Mouse (Mus musculus): ENCODE measurements around the gene Erbb2. TPM values are rescaled to one million over a fixed set of nuclear protein-coding genes. Genes with fewer than 3 reads are reported as not detected.

Erbb2 gene
- polyA plus RNA-seq, 1 experiment from 2014 or later: 49.6 TPM

DNA sequence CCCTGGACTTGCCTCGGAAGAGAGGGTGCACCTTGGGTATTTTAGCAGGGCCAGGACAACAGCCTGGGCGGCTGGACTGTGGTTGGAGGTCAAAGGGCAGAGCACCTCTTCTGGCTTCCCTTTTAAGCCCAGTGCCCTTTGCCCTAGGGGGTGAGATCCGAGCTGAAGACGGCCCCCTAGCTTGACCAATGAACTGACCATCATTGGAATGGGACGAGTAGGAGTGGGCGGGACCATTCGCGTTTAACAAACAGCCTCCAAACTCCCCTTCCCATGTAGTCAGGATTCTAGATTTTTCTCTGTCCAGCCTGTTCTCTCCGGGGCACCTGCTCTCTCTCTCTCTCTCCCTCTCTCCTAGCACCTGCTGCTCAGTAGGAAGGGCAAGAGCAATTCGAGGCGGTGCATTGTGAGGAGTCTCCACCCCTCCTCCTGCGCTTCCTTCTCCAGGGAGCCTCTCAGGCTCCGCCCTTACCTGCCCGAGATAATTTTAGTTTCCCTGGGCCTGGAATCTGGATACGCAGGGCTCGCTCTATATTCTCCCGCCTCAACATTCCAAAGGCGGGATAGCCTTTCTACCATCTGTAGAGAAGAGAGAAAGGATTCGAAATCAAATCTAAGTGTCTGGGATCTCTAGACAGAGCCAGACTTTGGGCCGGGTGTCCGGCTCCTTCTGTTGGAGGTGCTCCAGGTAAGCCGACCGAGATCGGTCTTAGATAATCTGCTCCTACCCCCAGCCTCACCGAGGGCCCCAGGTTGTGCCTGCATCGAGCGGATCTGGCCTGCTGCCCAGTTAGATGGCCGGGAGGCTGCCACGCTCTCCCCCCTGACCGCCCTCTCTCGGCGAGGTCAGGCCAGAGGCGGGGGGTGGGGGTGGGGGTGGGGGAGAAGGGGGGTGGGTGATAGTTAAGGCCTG, 34.5 kb downstream of the Erbb2 start:
- Histone ChIP-seq H3K4me1 (peaks cover 21% of the 10 kb centered on the region), H3K9me3 (no peaks in the 10 kb centered on the region), H3K27me3 (peaks cover 42% of the 10 kb centered on the region), H3K4me2 (peak overlapping the region; percentile 48), H3K27ac (peak overlapping the region; percentile 39; the same call in 1 of the 2 replicates), H3K4me3 (peak overlapping the region; percentile 40), H3K9ac (peak overlapping the region; percentile 61), H3K36me3 (no peaks in the 10 kb centered on the region)
- ATAC-seq (ENCODE audit: insufficient number of reproducible peaks, insufficient read depth, low FRiP score, low TSS enrichment, low read depth): peak; percentile 65
- WGBS: under 1% methylated on average over 31 of the region's 33 CpGs

GRCm38 (mm10) chr11:98447475-98447834, 35.2 kb downstream of the Erbb2 start:
- Histone ChIP-seq H3K36me3 (no peaks in the 10 kb centered on the region), H3K27me3 (peaks cover 42% of the 10 kb centered on the region), H3K4me2 (peak overlapping the region; percentile 48), H3K27ac (peak overlapping the region; percentile 39), H3K4me3 (peak overlapping the region; percentile 40), H3K9me3 (no peaks in the 10 kb centered on the region), H3K4me1 (peaks cover 21% of the 10 kb centered on the region), H3K9ac (peak overlapping the region; percentile 61; the same call in 1 of the 2 replicates)
- 8% methylated on average over 7 of the region's 7 CpGs for WGBS
- no peak for ATAC-seq (ENCODE audit: insufficient number of reproducible peaks, insufficient read depth, low FRiP score, low TSS enrichment, low read depth)

GRCm38 (mm10) chr11:98448191-98448790, 36.0 kb downstream of the Erbb2 start:
- Histone ChIP-seq H3K27me3 (peaks cover 42% of the 10 kb centered on the region), H3K9ac (peak overlapping the region; percentile 61; the same call in 1 of the 2 replicates), H3K4me3 (peak overlapping the region; percentile 40), H3K36me3 (no peaks in the 10 kb centered on the region), H3K27ac (peak overlapping the region; percentile 3; the same call in 1 of the 2 replicates), H3K4me2 (peak overlapping the region; percentile 48), H3K9me3 (no peaks in the 10 kb centered on the region), H3K4me1 (peaks cover 21% of the 10 kb centered on the region)
- ATAC-seq (ENCODE audit: insufficient number of reproducible peaks, insufficient read depth, low FRiP score, low TSS enrichment, low read depth): no peak
- WGBS: 32% methylated on average over 13 of the region's 13 CpGs

- H3K27me3 ChIP-seq: peaks cover 42% of the 10 kb centered on the region
- H3K4me2 ChIP-seq: 0 out of 2 replicates have a peak overlapping the region, but pooled peaks have one; percentile 48
- no peak for ATAC-seq (ENCODE audit: insufficient number of reproducible peaks, insufficient read depth, low FRiP score, low TSS enrichment, low read depth)
- H3K4me3 ChIP-seq: no peak overlapping the region
- WGBS: 78% methylated on average over 3 of the region's 3 CpGs
- H3K4me1 ChIP-seq: peaks cover 21% of the 10 kb centered on the region
- H3K9ac ChIP-seq: no peak overlapping the region
- H3K36me3 ChIP-seq: no peaks in the 10 kb centered on the region
- H3K9me3 ChIP-seq: no peaks in the 10 kb centered on the region
- no peak overlapping the region for H3K27ac ChIP-seq
Observed at GRCm38 (mm10) chr11:98449419-98449818, 37.1 kb downstream of the Erbb2 start.

- Histone ChIP-seq H3K4me3 (no peak overlapping the region), H3K4me2 (no peak overlapping the region), H3K9me3 (no peaks in the 10 kb centered on the region), H3K4me1 (peaks cover 21% of the 10 kb centered on the region), H3K27ac (no peak overlapping the region), H3K27me3 (peaks cover 42% of the 10 kb centered on the region), H3K36me3 (peaks cover 3% of the 10 kb centered on the region; the same call in 1 of the 2 replicates), H3K9ac (no peak overlapping the region)
- 80% methylated on average over 20 of the region's 20 CpGs for WGBS
- ATAC-seq (ENCODE audit: insufficient number of reproducible peaks, insufficient read depth, low FRiP score, low TSS enrichment, low read depth): no peak
Observed at GRCm38 (mm10) chr11:98449921-98450771, 37.9 kb downstream of the Erbb2 start.

- peaks cover 28% of the 10 kb centered on the region for H3K27me3 ChIP-seq
Observed at GRCm38 (mm10) chr11:98455484-98455883, 43.2 kb downstream of the Erbb2 start.

DNA sequence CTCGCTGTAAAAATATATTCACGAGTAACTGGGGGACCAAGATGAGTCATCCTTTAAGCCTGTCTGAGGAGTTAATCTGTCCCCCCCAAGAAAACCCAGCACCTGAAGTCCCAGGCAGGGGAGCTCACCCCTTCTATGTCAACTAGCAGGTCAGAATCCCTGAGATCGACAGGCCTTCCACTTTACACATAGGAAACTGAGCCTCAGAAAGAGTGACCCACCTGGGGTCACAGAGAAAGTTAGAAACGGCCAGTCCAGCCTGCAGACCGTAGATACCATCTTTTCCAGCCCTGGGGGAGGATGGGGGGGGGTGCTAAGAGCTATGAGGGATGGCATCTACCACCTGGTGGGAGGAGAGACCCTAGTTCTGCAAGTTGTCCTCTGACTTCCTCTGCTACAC, 44.3 kb downstream of the Erbb2 start:
- ATAC-seq (ENCODE audit: insufficient number of reproducible peaks, insufficient read depth, low FRiP score, low TSS enrichment, low read depth): no peak
- no peak overlapping the region for H3K9ac ChIP-seq
- H3K27me3 ChIP-seq: peaks cover 34% of the 10 kb centered on the region
- no peak overlapping the region for H3K4me2 ChIP-seq
- H3K9me3 ChIP-seq: no peaks in the 10 kb centered on the region
- no peak overlapping the region for H3K4me3 ChIP-seq
- H3K4me1 ChIP-seq: peaks cover 18% of the 10 kb centered on the region
- WGBS: 74% methylated on average over 5 of the region's 5 CpGs
- H3K36me3 ChIP-seq: peaks cover 3% of the 10 kb centered on the region; the same call in 1 of the 2 replicates
- H3K27ac ChIP-seq: no peak overlapping the region

More at GRCm38 (mm10) chr11:98455484-98455883, 43.2 kb downstream of the Erbb2 start:
- Histone ChIP-seq H3K36me3 (peaks cover 3% of the 10 kb centered on the region; the same call in 1 of the 2 replicates), H3K4me2 (no peak overlapping the region), H3K9ac (no peak overlapping the region), H3K9me3 (no peaks in the 10 kb centered on the region), H3K27ac (no peak overlapping the region), H3K4me3 (no peak overlapping the region), H3K4me1 (peaks cover 18% of the 10 kb centered on the region)
- 88% methylated on average over 4 of the region's 4 CpGs for WGBS
- ATAC-seq (ENCODE audit: insufficient number of reproducible peaks, insufficient read depth, low FRiP score, low TSS enrichment, low read depth): no peak

DNA sequence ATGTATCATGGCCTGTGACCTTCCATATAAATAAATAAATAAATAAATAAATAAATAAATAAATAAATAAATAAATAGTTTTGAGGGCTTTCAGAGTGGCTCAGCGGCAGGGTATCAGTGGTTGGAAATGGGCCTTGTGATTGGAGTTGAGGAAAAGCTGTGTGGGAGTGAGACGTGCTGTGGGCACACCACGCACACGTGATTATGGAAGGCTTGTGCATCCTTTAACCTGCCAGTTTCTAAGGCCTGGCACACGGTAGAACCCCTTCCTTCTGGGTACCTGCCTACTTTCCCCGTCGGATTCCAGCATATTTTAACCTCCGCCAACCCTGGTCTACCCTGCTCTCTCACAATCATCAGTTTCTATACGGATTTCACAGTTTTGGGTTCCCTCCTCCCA, 44.7 kb downstream of the Erbb2 start:
- 22% methylated on average over 9 of the region's 9 CpGs for WGBS
- Histone ChIP-seq H3K9me3 (no peaks in the 10 kb centered on the region), H3K4me1 (peaks cover 18% of the 10 kb centered on the region), H3K4me3 (peak overlapping the region; percentile 55), H3K4me2 (peak overlapping the region; percentile 74), H3K27ac (no peak overlapping the region; the same call in 1 of the 2 replicates), H3K27me3 (peaks cover 38% of the 10 kb centered on the region), H3K9ac (peak overlapping the region; percentile 68), H3K36me3 (peaks cover 3% of the 10 kb centered on the region; the same call in 1 of the 2 replicates)
- ATAC-seq (ENCODE audit: insufficient number of reproducible peaks, insufficient read depth, low FRiP score, low TSS enrichment, low read depth): no peak

DNA sequence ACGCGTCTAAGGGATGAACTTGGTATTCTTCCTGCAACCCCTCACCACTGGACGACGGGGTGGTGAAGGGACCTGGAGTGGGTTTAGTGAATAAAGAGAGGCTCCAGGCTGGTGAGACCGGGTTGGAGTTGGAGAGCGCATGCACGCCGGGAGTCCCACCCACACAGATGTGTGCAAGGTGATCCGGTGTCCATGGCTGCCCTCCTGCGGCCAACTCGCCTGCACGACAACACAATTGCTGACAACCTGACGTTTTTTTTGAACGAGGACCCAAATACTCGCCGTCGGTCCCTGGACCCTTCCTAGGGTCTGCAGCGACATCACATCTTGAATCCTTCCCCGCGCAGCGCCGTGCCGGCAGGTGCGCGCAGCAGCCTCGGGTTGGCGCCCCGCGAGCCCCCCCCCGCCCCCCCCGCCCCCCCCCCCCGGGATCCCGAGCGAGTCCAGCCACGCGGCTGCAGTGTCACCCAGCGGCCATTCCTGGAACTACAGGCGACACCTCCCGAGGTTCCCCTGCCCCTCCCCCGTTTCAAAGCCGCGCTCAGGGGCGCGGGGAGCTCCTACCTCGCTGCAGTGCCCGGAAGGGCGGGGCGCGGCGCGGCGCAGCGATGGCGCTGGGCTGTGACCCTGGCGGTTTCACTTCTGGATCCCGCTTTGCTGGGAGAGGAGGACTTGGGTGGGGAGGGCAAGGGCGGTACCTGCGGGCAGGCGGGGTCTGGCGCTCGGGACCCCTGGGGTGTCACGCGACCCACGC, 45.3 kb downstream of the Erbb2 start:
- peak overlapping the region; percentile 74 for H3K4me2 ChIP-seq
- H3K36me3 ChIP-seq: peaks cover 3% of the 10 kb centered on the region; the same call in 1 of the 2 replicates
- WGBS: under 1% methylated on average over 49 of the region's 64 CpGs
- H3K4me3 ChIP-seq: peak overlapping the region; percentile 55
- H3K4me1 ChIP-seq: peaks cover 18% of the 10 kb centered on the region
- ATAC-seq (ENCODE audit: insufficient number of reproducible peaks, insufficient read depth, low FRiP score, low TSS enrichment, low read depth): peak; percentile 78
- H3K9me3 ChIP-seq: no peaks in the 10 kb centered on the region
- H3K27ac ChIP-seq: no peak overlapping the region; the same call in 1 of the 2 replicates
- H3K9ac ChIP-seq: peak overlapping the region; percentile 68
- peaks cover 44% of the 10 kb centered on the region for H3K27me3 ChIP-seq

DNA sequence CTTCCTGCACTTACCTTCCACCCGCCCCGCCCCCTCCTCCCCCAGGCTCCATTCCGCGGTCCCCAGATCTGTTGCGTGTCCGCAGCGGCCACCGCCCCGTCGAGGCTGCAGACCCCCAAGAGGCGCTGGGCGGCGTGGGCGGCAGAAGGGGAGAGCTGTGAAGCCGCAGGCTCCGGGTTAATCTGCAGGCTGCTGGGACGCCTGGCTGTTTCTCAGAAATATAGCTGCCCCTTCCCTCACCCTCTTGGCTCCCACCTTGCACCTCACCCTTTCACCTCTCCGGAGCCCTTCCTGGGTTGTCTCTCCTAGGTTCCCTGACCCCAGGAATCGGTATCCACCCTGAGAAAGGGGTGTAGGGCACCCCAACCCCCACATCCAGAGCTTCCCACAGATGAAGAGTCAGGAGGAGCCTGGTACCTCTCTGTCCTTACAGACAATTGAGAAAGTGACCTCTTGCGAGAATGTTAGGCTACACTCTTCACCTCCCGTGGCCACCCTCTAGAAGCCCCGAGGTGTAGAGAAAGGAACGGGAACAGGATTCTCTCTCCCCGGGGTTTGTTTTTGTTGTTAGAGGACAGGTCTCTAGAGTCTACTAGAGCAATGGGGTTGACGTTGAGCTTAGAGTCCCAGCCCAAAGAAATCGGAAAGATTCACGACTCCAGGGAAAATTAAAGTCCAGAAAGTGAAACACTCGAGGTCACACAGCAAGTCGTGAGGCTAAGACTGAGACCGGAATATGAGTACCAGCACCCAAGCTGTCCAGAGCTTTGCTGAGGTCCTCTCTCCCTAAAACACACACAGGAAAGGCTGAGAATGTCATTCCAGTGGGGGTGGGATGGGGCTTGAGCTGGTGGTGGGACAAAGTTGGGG, 46.1 kb downstream of the Erbb2 start:
- Histone ChIP-seq H3K36me3 (peaks cover 3% of the 10 kb centered on the region; the same call in 1 of the 2 replicates), H3K27ac (no peak overlapping the region), H3K4me1 (peaks cover 18% of the 10 kb centered on the region), H3K4me2 (peak overlapping the region; percentile 74), H3K9me3 (no peaks in the 10 kb centered on the region), H3K27me3 (peaks cover 45% of the 10 kb centered on the region), H3K9ac (peak overlapping the region; percentile 68), H3K4me3 (peak overlapping the region; percentile 55)
- ATAC-seq (ENCODE audit: insufficient number of reproducible peaks, insufficient read depth, low FRiP score, low TSS enrichment, low read depth): 0 out of 2 replicates have a peak, but pooled peaks have one; percentile 5
- 4% methylated on average over 30 of the region's 30 CpGs for WGBS
